Mouse (Mus musculus) CH12.LX (cell line): ENCODE measurements around the gene Emc10.

Experiments used
- BHLHE40 ChIP-seq: IDR thresholded peaks from 2 replicates; pipeline ENCODE4 v1.6.1; 2011; ENCODE audit warnings: mild to moderate bottlenecking, low read depth, low read length, improper control_type of control experiment
- CHD2 ChIP-seq: IDR thresholded peaks from 2 replicates; pipeline ENCODE4 v1.6.1; 2011; ENCODE audit warnings: low read length, improper control_type of control experiment
- CTCF ChIP-seq, 2 experiments: IDR thresholded peaks in 1 of 2; conservative IDR thresholded peaks in 1 of 2; 2 replicates each; pipeline ENCODE4 v1.5.1; 2011 to 2012; ENCODE audit warnings: low read depth in 2 of 2, low read length in 2 of 2, improper control_type of control experiment in 1 of 2, inconsistent platforms in 1 of 2, mild to moderate bottlenecking in 1 of 2, moderate library complexity in 1 of 2
- EP300 ChIP-seq: IDR thresholded peaks from 2 replicates; pipeline ENCODE4 v1.6.1; 2011; ENCODE audit warnings: low read length, improper control_type of control experiment
- HCFC1 ChIP-seq: IDR thresholded peaks from 2 replicates; pipeline ENCODE4 v1.6.1; 2012; ENCODE audit warnings: low read depth, mild to moderate bottlenecking, inconsistent platforms, low read length, improper control_type of control experiment
- IRF4 ChIP-seq: IDR thresholded peaks from 2 replicates; pipeline ENCODE4 v1.6.1; 2014; ENCODE audit warnings: low read depth, mild to moderate bottlenecking, inconsistent platforms, low read length, improper control_type of control experiment
- KAT2A ChIP-seq: IDR thresholded peaks from 2 replicates; pipeline ENCODE4 v1.6.1; 2012; ENCODE audit warnings: low read length, improper control_type of control experiment, inconsistent platforms; ENCODE audit not compliant: insufficient replicate concordance
- NRF1 ChIP-seq: IDR thresholded peaks from 2 replicates; pipeline ENCODE4 v1.6.1; 2014; ENCODE audit warnings: low read depth, mild to moderate bottlenecking, inconsistent platforms, low read length, improper control_type of control experiment, moderate library complexity
- POLR2A ChIP-seq: IDR thresholded peaks from 2 replicates; pipeline ENCODE4 v1.6.1; 2011; ENCODE audit warnings: low read depth, mild to moderate bottlenecking, improper control_type of control experiment, low read length

DNA sequence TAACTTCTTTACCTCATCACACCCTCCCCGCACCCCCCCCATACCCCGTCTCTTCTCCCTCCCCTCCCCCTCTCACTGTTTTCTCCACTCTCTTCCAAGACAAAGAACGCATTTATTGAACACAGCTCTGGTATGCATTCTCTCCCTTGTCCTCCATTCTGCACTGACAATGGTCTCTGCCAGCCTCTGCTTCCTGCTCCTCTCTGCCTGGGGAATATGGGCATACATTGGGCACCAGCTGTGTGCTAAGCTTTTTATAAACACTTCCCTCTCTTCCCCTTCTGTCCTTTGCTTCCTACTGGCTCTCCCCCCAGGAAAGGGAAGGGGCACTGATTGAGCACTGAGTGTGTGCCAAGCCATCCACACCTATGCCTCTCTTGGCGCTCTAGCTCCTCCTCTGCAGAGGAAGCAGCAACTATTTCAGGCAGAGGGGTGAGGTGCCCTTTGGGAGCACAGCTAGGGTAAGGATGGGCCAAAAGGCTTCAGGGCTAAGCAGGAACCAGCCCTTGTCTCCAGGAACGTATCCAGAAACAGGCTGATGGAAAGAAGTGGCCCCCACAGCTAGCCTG is 21.2 kb downstream of the Emc10 start:
- TF ChIP-seq CTCF (conservative IDR thresholded peaks at IDR 0.05 in 1 of 2, IDR thresholded peaks at IDR 0.05 in 1 of 2; ENCODE audit: low read depth in 2 of 2, low read length in 2 of 2) (no peak), HCFC1 (no peak), NRF1 (no peak), POLR2A (no peak), EP300 (no peak), CHD2 (no peak), KAT2A (no peak), IRF4 (no peak), BHLHE40 (no peak)
